Mouse (Mus musculus): ENCODE measurements around the gene Pomgnt1. TPM values are rescaled to one million over a fixed set of nuclear protein-coding genes. Genes with fewer than 3 reads are reported as not detected.

The Pomgnt1 gene
- 32.8 and 37.7 TPM in 2 replicates for polyA plus RNA-seq (2014; fragmentation: Nextera tagmentation; extraction: Ambion mirVana)

DNA sequence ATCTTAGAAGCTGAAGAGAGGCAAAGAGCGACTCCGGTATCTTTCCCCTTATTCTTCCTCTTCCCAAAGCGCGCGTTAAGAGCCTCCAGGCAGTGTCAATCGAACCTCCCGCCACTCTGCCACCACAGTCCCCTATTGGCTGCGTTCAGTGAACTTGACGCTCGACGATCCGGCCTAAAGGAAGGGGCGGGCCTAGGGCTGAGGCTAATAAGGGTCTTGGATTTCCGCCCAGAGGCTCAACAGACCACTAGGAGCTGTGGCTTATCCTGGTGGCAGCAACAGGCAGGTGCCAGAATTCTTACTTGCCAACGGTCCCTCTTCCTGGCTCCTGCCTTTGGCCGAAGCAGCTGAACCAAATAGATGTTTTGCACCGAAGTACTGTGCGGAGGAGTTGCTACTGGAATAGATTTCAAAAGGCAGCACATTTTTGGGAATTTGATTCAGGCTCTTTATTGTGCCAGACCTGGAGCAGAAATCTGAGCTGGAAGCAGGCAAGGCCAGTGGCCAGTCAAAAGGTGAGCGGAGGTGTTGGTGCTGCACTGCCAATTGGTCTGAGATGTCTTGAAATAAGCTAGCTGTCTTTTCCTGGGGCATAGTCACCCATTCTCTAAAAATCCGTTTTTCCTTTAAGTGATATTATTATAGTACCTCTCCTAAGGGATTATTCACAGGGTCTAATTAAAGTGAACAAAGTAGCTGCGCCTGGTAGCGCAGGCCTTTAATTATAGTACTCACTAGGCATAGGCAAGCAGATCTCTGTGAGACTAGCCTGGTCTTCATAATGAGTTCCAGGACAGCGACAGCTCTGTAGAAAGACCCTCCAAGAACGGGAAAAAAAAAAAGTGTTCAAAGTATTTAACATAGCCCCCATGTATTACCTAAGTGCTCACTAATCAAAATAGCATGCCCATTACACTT is at the start of gene Pomgnt1, which contains the start of gene Rad54l:
Pomgnt1 (plus strand) TSS at position 239 of the 918 bp plus-strand sequence.
Rad54l (minus strand) TSS at position 89 of the 918 bp plus-strand sequence.
- ATAC-seq (replicated peaks; ENCODE audit: low FRiP score): peak; percentile 96
- Histone ChIP-seq H3K27me3 (replicated peaks; ENCODE audit: control insufficient read depth, insufficient read depth, low read length) (no peaks in the 10 kb centered on the region), H3K4me3 (ENCODE audit: low read depth, low read length) (peak within 1 kb of the TSS; percentile 67), H3K4me2 (peak within 1 kb of the TSS; percentile 83), H3K36me3 (ENCODE audit: control insufficient read depth, insufficient read depth, low read length) (no peaks in the 10 kb centered on the region; the same call in 1 of the 2 replicates), H3K9me3 (ENCODE audit: control insufficient read depth, low read length) (no peaks in the 10 kb centered on the region), H3K9ac (ENCODE audit: low read depth, low read length) (peak within 1 kb of the TSS; percentile 89), H3K27ac (ENCODE audit: low read depth, low read length) (peak within 1 kb of the TSS; percentile 55), H3K4me1 (replicated peaks; ENCODE audit: control insufficient read depth, insufficient read depth, low read length) (peaks cover 18% of the 10 kb centered on the region)
- 6% methylated on average over 24 of the region's 24 CpGs for WGBS
- DNase-seq (ENCODE audit: low spot score): peak; percentile 88

DNA sequence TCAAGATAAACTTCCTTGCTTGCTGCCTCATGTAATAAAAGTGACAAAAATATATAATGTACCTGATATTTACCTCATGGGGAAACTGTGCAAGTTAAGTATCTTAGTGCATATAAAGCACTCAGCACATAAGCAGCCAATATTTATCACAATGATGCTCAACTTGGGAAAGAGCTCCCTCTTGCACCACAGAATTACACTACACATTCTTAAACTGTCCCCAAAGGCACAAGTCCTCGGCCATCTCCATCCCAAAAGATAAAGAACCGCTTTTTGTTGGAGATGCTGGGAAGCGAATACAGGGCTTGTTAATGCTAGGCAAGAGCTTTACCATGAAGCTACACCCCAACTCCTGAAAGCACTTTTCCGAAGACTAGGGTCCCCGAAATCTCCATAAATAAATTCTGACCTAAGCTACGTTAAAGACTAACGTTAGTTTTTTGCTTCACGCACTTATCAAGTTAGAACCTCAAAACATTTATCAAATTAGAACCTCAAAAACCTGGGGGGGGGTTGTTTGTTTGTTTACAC is 49.4 kb upstream of the Pomgnt1 start:
- peaks cover 20% of the 10 kb centered on the region for H3K4me1 ChIP-seq (replicated peaks; ENCODE audit: control insufficient read depth, insufficient read depth, low read length)
- H3K27ac ChIP-seq (ENCODE audit: low read depth, low read length): peak overlapping the region; percentile 94
- H3K4me2 ChIP-seq: peak overlapping the region; percentile 90
- H3K36me3 ChIP-seq (ENCODE audit: control insufficient read depth, insufficient read depth, low read length): peaks cover 10% of the 10 kb centered on the region
- H3K27me3 ChIP-seq (replicated peaks; ENCODE audit: control insufficient read depth, insufficient read depth, low read length): no peaks in the 10 kb centered on the region
- H3K9me3 ChIP-seq (ENCODE audit: control insufficient read depth, low read length): no peaks in the 10 kb centered on the region
- peak overlapping the region; percentile 98 for H3K4me3 ChIP-seq (ENCODE audit: low read depth, low read length)
- ATAC-seq (replicated peaks; ENCODE audit: low FRiP score) (no peak), DNase-seq (ENCODE audit: low spot score) (no peak)
- peak overlapping the region; percentile 99 for H3K9ac ChIP-seq (ENCODE audit: low read depth, low read length)
- WGBS: 1% methylated on average over 8 of the region's 8 CpGs

DNA sequence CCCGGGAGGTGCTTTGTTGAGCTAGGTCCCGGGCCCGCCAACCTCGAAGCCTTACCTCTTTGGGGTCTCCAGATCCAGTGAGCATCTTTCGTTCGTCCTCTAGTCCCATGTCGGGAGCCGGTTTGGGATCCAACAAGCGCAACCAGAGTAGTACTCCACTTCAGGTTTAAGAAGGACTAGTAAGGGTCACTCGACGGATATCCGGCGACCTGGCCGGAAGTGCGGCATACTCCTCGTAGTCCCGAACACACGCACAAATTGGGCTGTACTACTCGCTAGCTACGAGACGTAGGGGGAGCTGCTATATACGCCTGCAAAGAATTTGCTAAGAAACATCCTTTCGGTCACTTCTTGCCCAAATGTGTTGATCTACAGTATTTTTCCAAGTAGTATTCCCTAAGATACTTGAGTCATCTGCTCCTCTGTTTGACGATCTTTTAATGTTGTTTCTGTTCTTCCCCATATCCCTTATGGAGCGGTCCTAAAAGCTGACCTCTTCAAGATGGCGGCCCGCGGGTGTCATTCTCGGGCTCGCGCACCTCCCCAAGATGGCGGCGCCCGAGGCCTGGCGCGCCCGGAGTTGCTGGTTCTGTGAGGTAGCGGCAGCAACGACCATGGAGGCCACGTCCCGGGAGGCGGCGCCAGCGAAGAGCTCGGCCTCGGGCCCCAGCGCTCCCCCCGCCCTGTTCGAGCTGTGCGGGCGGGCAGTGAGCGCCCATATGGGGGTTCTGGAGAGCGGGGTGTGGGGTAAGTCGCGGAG is 48.6 kb upstream of the Pomgnt1 start, which contains the start of the genes Uqcrh and Lrrc41:
Uqcrh (minus strand) TSS at position 211 of the 760 bp plus-strand sequence.
Lrrc41 (plus strand) TSS at position 409 of the 760 bp plus-strand sequence.
- Histone ChIP-seq H3K4me1 (replicated peaks; ENCODE audit: control insufficient read depth, insufficient read depth, low read length) (peaks cover 20% of the 10 kb centered on the region), H3K36me3 (ENCODE audit: control insufficient read depth, insufficient read depth, low read length) (peaks cover 7% of the 10 kb centered on the region), H3K9ac (ENCODE audit: low read depth, low read length) (peak within 1 kb of the TSS; percentile 99), H3K4me3 (ENCODE audit: low read depth, low read length) (peak within 1 kb of the TSS; percentile 98), H3K27ac (ENCODE audit: low read depth, low read length) (peak within 1 kb of the TSS; percentile 94), H3K27me3 (replicated peaks; ENCODE audit: control insufficient read depth, insufficient read depth, low read length) (no peaks in the 10 kb centered on the region), H3K9me3 (ENCODE audit: control insufficient read depth, low read length) (no peaks in the 10 kb centered on the region), H3K4me2 (peak within 1 kb of the TSS; percentile 90)
- DNase-seq (ENCODE audit: low spot score) (peak; percentile 95), ATAC-seq (replicated peaks; ENCODE audit: low FRiP score) (peak; percentile 90)
- WGBS: under 1% methylated on average over 55 of the region's 55 CpGs

DNA sequence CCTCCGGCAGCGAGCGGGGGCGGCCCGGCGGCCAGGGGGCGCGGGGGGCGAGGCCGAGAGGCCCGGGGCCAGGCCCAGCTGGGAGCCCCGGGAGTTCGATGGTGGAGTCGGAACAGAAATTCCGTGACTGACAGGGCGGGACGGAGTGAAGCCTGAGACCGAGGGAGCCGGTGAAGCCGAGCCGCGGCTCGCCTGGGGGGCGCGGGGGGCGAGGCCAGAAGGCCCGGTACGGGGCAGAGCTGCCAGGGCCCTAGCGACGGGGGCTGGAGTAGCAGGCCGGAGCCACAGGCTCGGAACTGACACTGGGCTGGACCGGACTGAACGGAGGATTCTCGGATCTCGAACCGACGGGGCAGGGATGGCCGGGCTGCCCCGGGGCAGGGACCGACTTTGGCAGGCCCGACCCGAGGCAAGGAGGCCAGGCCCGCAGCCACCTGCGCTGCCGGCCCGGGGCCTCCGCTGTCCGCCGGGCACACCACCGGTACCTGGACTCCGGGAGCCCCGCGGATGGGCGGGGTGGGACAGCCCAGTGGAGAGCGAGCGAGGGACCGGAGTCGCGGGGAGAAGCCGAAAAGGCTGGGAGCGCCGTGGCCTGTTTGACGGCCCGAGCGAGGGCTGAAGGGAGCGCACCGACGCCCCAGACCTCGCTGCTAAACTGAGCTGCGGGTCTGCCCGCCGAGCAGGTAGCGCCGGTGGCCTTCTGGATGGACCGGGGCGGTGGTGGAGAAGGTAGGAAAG is 47.8 kb upstream of the Pomgnt1 start:
- peak; percentile 60 for ATAC-seq (replicated peaks; ENCODE audit: low FRiP score)
- Histone ChIP-seq H3K36me3 (ENCODE audit: control insufficient read depth, insufficient read depth, low read length) (peaks cover 8% of the 10 kb centered on the region; the same call in 1 of the 2 replicates), H3K9ac (ENCODE audit: low read depth, low read length) (peak overlapping the region; percentile 99), H3K9me3 (ENCODE audit: control insufficient read depth, low read length) (no peaks in the 10 kb centered on the region), H3K4me3 (ENCODE audit: low read depth, low read length) (peak overlapping the region; percentile 98), H3K27ac (ENCODE audit: low read depth, low read length) (peak overlapping the region; percentile 94), H3K4me2 (peak overlapping the region; percentile 90), H3K27me3 (replicated peaks; ENCODE audit: control insufficient read depth, insufficient read depth, low read length) (no peaks in the 10 kb centered on the region), H3K4me1 (replicated peaks; ENCODE audit: control insufficient read depth, insufficient read depth, low read length) (peaks cover 20% of the 10 kb centered on the region)
- WGBS: under 1% methylated on average over 77 of the region's 77 CpGs
- DNase-seq (ENCODE audit: low spot score): peak; percentile 84

DNA sequence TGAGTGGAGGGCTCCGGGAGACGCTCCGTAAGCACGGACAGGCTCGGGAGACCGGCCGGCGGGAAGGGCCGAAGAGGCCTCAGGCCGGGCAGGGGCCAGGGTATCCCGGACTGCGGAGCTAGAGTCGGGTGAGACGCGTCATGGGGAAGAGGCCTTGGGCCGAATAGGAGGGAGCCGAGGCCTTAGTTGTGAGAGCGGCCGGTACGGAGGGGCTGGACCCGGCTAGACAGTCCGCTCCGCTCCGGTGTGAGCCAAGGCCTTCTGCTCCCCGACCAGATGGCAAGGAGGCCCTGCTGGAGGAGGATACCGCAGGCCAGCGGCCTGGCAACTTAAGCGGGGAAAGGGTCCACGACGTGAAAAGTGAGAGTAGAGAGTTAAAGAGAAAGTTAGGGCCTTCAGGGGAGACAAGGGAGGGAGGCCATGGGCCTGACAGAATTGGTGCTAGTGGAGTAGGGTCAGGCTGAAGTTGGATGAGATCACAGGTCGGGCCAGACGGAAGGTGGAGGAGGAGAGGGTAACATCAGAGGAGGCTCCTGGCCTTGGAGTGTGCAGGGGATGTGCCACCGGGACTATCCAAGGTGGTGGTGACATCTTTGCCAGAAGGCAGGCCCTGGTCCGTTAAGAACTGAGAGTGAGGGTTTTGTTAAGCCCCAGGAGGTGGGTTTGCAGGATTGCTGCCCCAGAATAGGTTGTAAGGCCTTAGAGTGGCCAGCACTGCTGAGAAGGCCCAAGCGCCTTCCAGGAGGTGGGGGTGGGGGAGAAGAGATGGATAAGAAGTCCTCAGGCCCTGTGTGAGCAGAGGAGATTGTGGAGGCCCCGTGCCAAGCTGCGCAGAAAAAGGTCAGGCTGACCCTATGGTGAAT is 47.0 kb upstream of the Pomgnt1 start:
- Histone ChIP-seq H3K27me3 (replicated peaks; ENCODE audit: control insufficient read depth, insufficient read depth, low read length) (no peaks in the 10 kb centered on the region), H3K9ac (ENCODE audit: low read depth, low read length) (peak overlapping the region; percentile 99), H3K4me3 (ENCODE audit: low read depth, low read length) (peak overlapping the region; percentile 98), H3K36me3 (ENCODE audit: control insufficient read depth, insufficient read depth, low read length) (peaks cover 14% of the 10 kb centered on the region), H3K4me2 (peak overlapping the region; percentile 90), H3K27ac (ENCODE audit: low read depth, low read length) (peak overlapping the region; percentile 94), H3K9me3 (ENCODE audit: control insufficient read depth, low read length) (no peaks in the 10 kb centered on the region), H3K4me1 (replicated peaks; ENCODE audit: control insufficient read depth, insufficient read depth, low read length) (peaks cover 20% of the 10 kb centered on the region)
- ATAC-seq (replicated peaks; ENCODE audit: low FRiP score): peak; percentile 39
- WGBS: under 1% methylated on average over 37 of the region's 37 CpGs
- peak; percentile 77 for DNase-seq (ENCODE audit: low spot score)

DNA sequence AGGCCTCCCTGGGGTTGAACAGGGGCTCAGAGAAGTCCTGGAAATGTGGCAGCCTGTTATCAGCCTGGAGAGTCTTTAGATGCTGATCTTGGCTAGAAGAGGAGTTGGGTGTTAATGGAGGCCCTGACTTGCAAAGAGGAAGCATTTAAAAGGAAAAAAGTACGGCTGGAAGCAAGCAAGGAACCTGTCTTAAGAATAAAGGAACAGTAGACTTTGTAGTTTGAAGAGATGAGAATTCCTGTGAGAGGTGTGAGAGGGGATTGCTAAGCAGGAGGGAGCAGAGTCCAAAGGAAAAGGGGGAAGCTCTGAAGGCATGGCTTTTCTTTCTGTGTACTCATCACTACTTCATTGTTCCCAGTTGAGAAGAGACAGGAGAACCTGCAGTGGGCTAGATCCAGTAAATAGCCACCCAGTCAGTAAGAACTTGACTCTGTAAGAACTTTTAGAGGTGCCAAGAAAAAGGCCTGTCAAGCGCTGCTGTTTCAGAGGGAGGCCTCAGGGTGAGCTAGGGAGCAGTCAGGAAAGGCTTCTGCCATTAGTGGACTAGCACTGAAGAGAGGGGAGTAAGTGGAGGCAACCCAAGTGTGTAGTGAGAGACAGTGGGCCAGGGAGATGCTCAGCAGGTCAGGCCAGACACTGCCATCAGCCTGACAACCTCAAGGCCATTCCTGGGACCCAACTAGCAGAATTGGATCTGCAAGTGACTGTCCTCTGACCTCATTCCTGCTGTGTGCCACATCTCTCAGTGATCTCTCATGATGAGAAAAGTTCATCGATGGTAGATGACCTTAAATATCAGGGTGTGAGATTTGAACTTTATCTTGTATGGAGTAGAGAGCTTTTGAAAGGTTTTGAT is 46.2 kb upstream of the Pomgnt1 start:
- Histone ChIP-seq H3K27me3 (replicated peaks; ENCODE audit: control insufficient read depth, insufficient read depth, low read length) (no peaks in the 10 kb centered on the region), H3K4me3 (ENCODE audit: low read depth, low read length) (peak overlapping the region; percentile 98), H3K27ac (ENCODE audit: low read depth, low read length) (peak overlapping the region; percentile 94), H3K9me3 (ENCODE audit: control insufficient read depth, low read length) (no peaks in the 10 kb centered on the region), H3K4me1 (replicated peaks; ENCODE audit: control insufficient read depth, insufficient read depth, low read length) (peaks cover 20% of the 10 kb centered on the region), H3K9ac (ENCODE audit: low read depth, low read length) (peak overlapping the region; percentile 99), H3K4me2 (peak overlapping the region; percentile 90), H3K36me3 (ENCODE audit: control insufficient read depth, insufficient read depth, low read length) (peaks cover 17% of the 10 kb centered on the region)
- DNase-seq (ENCODE audit: low spot score): no peak
- 52% methylated on average over 3 of the region's 3 CpGs for WGBS
- no peak for ATAC-seq (replicated peaks; ENCODE audit: low FRiP score)

All from liver, embryonic 11.5 days (tissue).